Mouse (Mus musculus) left cerebral cortex, postnatal 10 days (tissue): Measurements from ENCODE around the gene Grm4. TPM values are rescaled to one million over a fixed set of nuclear protein-coding genes. Genes with fewer than 3 reads are reported as not detected.

Experiments used
- DNase-seq, 2 experiments: peaks; one replicate each; pipeline ENCODE4 v3.0.0; 2021 to 2022; ENCODE audit warnings: low spot score in 2 of 2, mixed read lengths in 1 of 2; ENCODE audit errors: extremely low spot score in 1 of 2
- intact Hi-C: fragments of 180-260 bp; cut with DNase I; formaldehyde crosslinking; loops from one replicate; pipeline ENCODE4 v1.15.1; 2025
- total RNA-seq, 2 experiments: library from RNA; stranded (reverse); gene quantifications; 2 replicates each; pipeline ENCODE4 v1.2.3; 2021

The Grm4 gene
- total RNA-seq, 2 experiments from 2014 or later: 23.7 to 24.2 TPM

- intact Hi-C loops: no loop called here
- no peak for DNase-seq
Observed at GRCm38 (mm10) chr17:27459979-27460378, 61.2 kb downstream of the Grm4 start.

DNA sequence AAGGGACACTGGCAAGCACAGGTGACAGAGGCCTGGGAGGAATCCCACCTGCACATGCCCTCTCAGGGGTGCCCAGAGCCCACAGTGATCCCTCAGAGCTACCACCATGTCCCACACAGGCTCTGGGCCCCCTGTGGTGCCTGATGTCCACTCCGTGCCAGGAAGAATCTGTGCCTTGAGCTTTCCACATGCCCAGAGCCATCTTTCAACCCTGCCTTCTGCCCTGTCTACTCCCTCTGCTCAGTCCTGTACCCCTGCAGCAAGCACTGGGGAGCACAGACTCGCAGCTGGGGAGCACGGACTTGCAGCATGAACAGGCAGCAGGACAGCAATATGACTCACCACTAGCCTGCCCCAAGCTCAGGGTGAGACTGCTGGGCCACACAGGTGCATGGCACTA lies 62.0 kb downstream of the Grm4 start:
- DNase-seq: no peak
- intact Hi-C loops: no loop called here

- no peak for DNase-seq
- intact Hi-C loops: no loop called here
Observed at GRCm38 (mm10) chr17:27457863-27458494, 63.2 kb downstream of the Grm4 start.

- DNase-seq: no peak
Observed at GRCm38 (mm10) chr17:27457038-27457577, 64.1 kb downstream of the Grm4 start.

DNA sequence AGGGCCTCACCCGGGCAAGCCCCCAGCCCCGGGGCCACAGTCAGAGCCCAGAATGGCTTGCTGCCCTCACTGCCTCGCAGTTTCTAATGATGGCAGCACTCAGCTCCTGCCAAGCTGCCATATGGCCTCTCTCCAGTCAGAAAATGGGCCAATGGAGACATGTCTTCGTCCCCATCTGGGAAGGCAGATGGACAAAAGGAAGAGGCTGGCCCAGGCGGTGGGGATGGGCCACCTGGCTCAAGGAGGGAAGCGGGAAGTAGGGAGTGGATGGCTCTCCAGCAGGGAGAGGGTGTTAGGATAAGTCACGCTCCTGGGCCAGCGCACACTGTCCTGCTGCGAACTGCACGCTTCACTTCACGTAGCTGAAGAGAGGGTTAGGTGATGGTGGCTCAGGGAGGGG lies 64.8 kb downstream of the Grm4 start:
- intact Hi-C loops: no loop called here
- DNase-seq: no peak

More at GRCm38 (mm10) chr17:27457038-27457577, 64.1 kb downstream of the Grm4 start:
- intact Hi-C loops: no loop called here

GRCm38 (mm10) chr17:27455012-27455784 lies 66.0 kb downstream of the Grm4 start:
- intact Hi-C loops: no loop called here

GRCm38 (mm10) chr17:27454396-27454795 lies 66.8 kb downstream of the Grm4 start:
- DNase-seq: no peak
- intact Hi-C loops: no loop called here

More at GRCm38 (mm10) chr17:27455012-27455784, 66.0 kb downstream of the Grm4 start:
- DNase-seq: no peak

DNA sequence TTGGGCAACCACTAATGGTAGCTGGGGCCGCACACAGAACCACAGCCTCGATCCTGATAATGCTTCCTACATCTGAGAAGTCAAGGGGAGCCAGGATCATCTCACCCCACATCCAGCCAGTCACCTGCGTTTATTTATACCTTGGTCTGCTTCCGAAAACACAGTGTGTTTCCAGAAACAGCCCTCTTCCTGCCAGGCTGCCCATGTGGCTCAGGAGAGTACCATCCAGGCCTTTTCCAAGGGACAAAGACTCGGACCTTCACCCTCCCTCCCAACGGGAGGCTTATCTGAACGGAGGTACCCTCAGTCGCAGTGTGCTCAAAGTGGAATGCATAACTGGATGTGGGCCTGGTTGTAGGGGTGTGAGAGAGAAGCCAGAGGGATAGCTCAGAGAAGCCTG lies 68.2 kb downstream of the Grm4 start:
- intact Hi-C loops: no loop called here

GRCm38 (mm10) chr17:27451787-27452186 lies 69.4 kb downstream of the Grm4 start:
- intact Hi-C loops: no loop called here
- DNase-seq: no peak

More for the DNA sequence above, 68.2 kb downstream of the Grm4 start:
- DNase-seq: no peak

DNA sequence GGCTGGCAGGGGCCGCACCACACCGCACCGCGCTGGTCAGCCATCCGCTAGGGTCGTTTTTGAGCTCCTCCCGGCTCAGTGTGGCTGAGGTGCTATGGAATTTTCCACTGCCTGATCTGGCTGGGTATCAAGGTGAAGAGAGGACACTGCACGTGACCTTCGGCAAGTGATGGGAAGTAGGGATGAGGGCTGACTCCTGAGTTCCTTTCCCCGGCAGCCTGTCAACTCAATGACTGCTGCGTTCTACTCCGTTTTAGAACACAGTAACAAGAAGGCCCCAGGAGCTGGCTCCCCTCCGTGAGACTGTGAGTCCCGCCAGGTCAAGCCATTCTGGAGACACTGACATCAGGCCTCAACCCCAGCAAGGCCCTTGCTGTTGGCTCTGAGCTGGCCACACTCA lies 70.0 kb downstream of the Grm4 start:
- no peak for DNase-seq
- intact Hi-C loops: no loop called here

- intact Hi-C loops: no loop called here
- DNase-seq: no peak
Observed at GRCm38 (mm10) chr17:27449757-27450330, 71.4 kb downstream of the Grm4 start.

DNA sequence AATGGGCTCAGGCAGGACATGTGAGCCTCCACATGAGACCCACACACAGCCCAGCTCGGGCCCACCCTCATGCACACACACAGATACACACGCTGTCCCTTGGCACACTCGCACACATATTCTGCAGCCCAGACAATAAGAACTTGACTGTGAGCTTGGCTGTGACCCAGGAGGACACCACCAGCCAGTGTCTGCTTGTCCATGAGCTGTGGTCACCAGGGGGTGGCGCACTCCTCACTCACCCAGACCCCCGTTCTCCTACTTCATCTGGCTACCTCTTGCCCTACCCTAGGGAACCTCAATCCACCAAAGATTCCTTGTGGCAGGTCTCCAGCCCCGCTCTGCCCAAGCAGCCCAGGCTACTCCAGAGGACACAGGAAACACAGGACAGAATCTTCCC lies 72.5 kb downstream of the Grm4 start:
- no peak for DNase-seq
- intact Hi-C loops: no loop called here

DNA sequence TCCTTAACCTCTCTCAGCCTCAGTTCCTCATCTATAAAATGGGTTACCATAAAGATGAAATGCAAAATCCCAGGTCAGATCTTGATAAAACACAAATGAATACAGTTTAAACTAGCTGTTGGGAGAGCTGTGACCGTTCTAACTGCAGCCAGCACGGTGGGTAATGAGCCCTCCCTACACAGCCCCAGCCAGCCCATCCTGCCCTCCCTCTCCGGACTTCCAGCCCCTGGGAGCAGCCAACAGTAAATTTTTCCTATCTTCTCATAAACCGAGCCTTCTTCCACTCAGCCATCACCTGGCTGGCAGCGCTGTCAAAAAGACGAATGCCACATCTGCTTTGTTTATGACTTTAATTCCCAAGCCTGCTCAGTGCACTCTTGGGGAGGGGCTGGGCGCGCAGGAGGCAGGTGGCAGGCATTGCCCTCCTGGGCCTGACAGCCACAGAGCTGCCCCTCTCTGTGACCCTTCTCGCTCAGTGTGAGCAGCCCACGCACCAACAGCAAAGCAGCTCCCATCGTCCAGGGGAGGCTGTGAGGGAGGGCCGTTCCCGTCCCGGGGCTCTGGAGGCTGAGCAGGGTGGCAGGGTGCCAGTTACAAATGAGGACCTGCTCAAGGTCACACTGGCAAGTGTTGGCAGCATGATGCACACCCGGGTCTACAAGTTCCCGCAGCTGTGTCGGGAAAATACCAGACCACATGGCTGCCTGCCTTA lies 75.7 kb downstream of the Grm4 start:
- DNase-seq: no peak
- intact Hi-C loops: no loop called here

- intact Hi-C loops: no loop called here
- DNase-seq: no peak
Observed at GRCm38 (mm10) chr17:27442538-27443113, 78.6 kb downstream of the Grm4 start.

GRCm38 (mm10) chr17:27441778-27442177 lies 79.4 kb downstream of the Grm4 start:
- intact Hi-C loops: no loop called here
- no peak for DNase-seq

DNA sequence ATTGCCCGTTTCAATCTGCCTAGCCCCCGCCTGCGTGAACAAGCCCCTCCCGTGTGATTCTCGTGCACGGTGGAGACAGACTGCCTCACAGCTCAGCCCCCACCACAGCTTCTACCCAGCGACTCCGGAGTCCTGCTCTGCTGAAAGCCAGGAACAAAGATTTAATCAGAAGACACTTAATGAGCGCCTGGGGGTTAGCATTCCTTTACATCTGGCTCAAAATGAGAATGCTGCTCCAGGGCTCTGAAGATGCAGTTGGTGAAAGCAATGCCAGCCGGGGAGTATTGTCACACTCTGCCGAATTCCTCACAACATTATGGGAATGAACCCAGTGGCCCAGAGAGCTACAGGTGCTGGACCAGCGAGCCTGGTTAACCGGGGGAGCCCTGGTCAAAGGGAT lies 85.4 kb downstream of the Grm4 start:
- intact Hi-C loops: no loop called here
- DNase-seq: no peak

GRCm38 (mm10) chr17:27435225-27435624 lies 86.0 kb downstream of the Grm4 start:
- no peak for DNase-seq
- intact Hi-C loops: no loop called here

- intact Hi-C loops: no loop called here
- DNase-seq: no peak
Observed at GRCm38 (mm10) chr17:27434066-27434465, 87.1 kb downstream of the Grm4 start.

GRCm38 (mm10) chr17:27433179-27433680 lies 88.0 kb downstream of the Grm4 start:
- intact Hi-C loops: no loop called here
- no peak for DNase-seq
